Mouse (Mus musculus): Measurements from ENCODE around the gene Senp6. TPM values are rescaled to one million over a fixed set of nuclear protein-coding genes. Genes with fewer than 3 reads are reported as not detected.

Gene Senp6
- polyA plus RNA-seq, 1 experiment from 2014 or later: 50.0 TPM

- WGBS: 88% methylated on average over 2 of the region's 2 CpGs
- no peak overlapping the region for H3K4me2 ChIP-seq
- no peaks in the 10 kb centered on the region for H3K9me3 ChIP-seq
- ATAC-seq (ENCODE audit: borderline replicate concordance, extremely low read depth, low FRiP score, low TSS enrichment): no peak
- no peak overlapping the region for H3K27ac ChIP-seq
- no peak overlapping the region for H3K4me3 ChIP-seq
- no peaks in the 10 kb centered on the region for H3K27me3 ChIP-seq
- H3K9ac ChIP-seq: no peak overlapping the region
- peaks cover 20% of the 10 kb centered on the region for H3K4me1 ChIP-seq
- no peaks in the 10 kb centered on the region for H3K36me3 ChIP-seq
Measured at GRCm38 (mm10) chr9:80178670-80179069, 112.0 kb downstream of the Senp6 start.

GRCm38 (mm10) chr9:80179688-80180087 is 113.0 kb downstream of the Senp6 start:
- H3K4me3 ChIP-seq: no peak overlapping the region
- 65% methylated on average over 4 of the region's 4 CpGs for WGBS
- H3K27me3 ChIP-seq: no peaks in the 10 kb centered on the region
- no peak overlapping the region for H3K4me2 ChIP-seq
- no peaks in the 10 kb centered on the region for H3K36me3 ChIP-seq
- ATAC-seq (ENCODE audit: borderline replicate concordance, extremely low read depth, low FRiP score, low TSS enrichment): no peak
- H3K27ac ChIP-seq: no peak overlapping the region
- peaks cover 20% of the 10 kb centered on the region for H3K4me1 ChIP-seq
- no peak overlapping the region for H3K9ac ChIP-seq
- no peaks in the 10 kb centered on the region for H3K9me3 ChIP-seq

GRCm38 (mm10) chr9:80180771-80181170 is 114.1 kb downstream of the Senp6 start:
- 77% methylated on average over 5 of the region's 5 CpGs for WGBS
- H3K27ac ChIP-seq: no peak overlapping the region
- ATAC-seq (ENCODE audit: borderline replicate concordance, extremely low read depth, low FRiP score, low TSS enrichment): no peak

GRCm38 (mm10) chr9:80181692-80182091 is 115.0 kb downstream of the Senp6 start:
- H3K4me3 ChIP-seq: no peak overlapping the region
- WGBS: 85% methylated on average over 1 of the region's 1 CpGs

More at GRCm38 (mm10) chr9:80180771-80181170, 114.1 kb downstream of the Senp6 start:
- Histone ChIP-seq H3K4me1 (peaks cover 18% of the 10 kb centered on the region), H3K9me3 (no peaks in the 10 kb centered on the region), H3K4me3 (no peak overlapping the region), H3K27me3 (no peaks in the 10 kb centered on the region), H3K4me2 (no peak overlapping the region), H3K36me3 (no peaks in the 10 kb centered on the region), H3K9ac (no peak overlapping the region)

DNA sequence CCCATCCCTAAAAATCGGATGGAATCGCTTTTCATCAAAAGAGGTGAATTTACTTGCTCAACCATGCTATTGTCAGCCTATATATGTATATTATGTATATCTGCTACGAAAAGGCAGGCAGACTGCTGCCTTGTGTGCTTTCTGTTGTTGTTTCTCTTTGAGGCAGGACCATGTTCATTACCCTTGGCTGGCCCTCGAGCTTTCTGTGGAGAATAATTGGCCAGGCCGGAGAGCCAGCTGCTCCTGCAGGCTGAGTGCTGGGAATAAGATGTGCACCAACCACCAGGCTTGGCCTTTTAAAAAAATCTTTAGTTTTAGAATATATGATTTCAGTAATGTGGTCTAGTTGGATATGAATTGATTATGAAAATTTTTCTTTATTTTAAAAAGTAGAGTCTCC is 117.4 kb downstream of the Senp6 start:
- no peak overlapping the region for H3K9ac ChIP-seq
- H3K27me3 ChIP-seq: no peaks in the 10 kb centered on the region
- H3K27ac ChIP-seq: no peak overlapping the region
- no peaks in the 10 kb centered on the region for H3K36me3 ChIP-seq
- ATAC-seq (ENCODE audit: borderline replicate concordance, extremely low read depth, low FRiP score, low TSS enrichment): no peak
- 0 out of 2 replicates have a peak, but pooled peaks cover 6% of the 10 kb centered on the region for H3K4me1 ChIP-seq
- 82% methylated on average over 5 of the region's 5 CpGs for WGBS
- no peak overlapping the region for H3K4me3 ChIP-seq
- no peaks in the 10 kb centered on the region for H3K9me3 ChIP-seq
- H3K4me2 ChIP-seq: no peak overlapping the region

More at GRCm38 (mm10) chr9:80181692-80182091, 115.0 kb downstream of the Senp6 start:
- H3K9ac ChIP-seq: no peak overlapping the region
- no peak for ATAC-seq (ENCODE audit: borderline replicate concordance, extremely low read depth, low FRiP score, low TSS enrichment)
- no peaks in the 10 kb centered on the region for H3K36me3 ChIP-seq
- peaks cover 14% of the 10 kb centered on the region for H3K4me1 ChIP-seq
- H3K4me2 ChIP-seq: no peak overlapping the region
- H3K27ac ChIP-seq: no peak overlapping the region
- H3K27me3 ChIP-seq: no peaks in the 10 kb centered on the region
- no peaks in the 10 kb centered on the region for H3K9me3 ChIP-seq

DNA sequence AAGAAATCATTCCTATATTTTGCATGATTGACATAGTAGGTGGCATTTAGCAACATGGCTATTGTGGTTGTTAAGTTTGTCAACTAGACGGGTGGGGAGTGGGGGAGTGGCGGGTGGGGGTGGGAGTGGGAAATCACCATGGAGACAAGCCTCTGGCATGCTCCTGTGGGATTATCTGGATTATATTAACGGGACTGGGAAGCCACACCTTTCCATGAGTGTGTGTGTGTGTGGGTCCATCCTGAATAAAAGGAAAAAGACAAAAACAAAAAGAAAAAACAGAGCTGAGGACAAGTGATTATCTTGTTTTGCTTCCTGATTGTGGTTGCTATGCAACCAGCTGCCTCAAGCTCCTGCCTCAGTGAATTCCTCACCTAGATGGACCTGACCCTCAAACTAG is 119.0 kb downstream of the Senp6 start:
- Histone ChIP-seq H3K4me3 (no peak overlapping the region), H3K27ac (no peak overlapping the region), H3K9ac (no peak overlapping the region), H3K27me3 (no peaks in the 10 kb centered on the region), H3K4me2 (no peak overlapping the region), H3K36me3 (no peaks in the 10 kb centered on the region), H3K4me1 (no peaks in the 10 kb centered on the region), H3K9me3 (no peaks in the 10 kb centered on the region)
- no peak for ATAC-seq (ENCODE audit: borderline replicate concordance, extremely low read depth, low FRiP score, low TSS enrichment)
- WGBS: 61% methylated on average over 3 of the region's 3 CpGs

- H3K4me1 ChIP-seq: no peaks in the 10 kb centered on the region
- no peaks in the 10 kb centered on the region for H3K36me3 ChIP-seq
- H3K4me3 ChIP-seq: no peak overlapping the region
- H3K9ac ChIP-seq: no peak overlapping the region
- no peaks in the 10 kb centered on the region for H3K9me3 ChIP-seq
- 88% methylated on average over 8 of the region's 8 CpGs for WGBS
- no peaks in the 10 kb centered on the region for H3K27me3 ChIP-seq
- ATAC-seq (ENCODE audit: borderline replicate concordance, extremely low read depth, low FRiP score, low TSS enrichment): no peak
- H3K27ac ChIP-seq: no peak overlapping the region
- no peak overlapping the region for H3K4me2 ChIP-seq
Measured at GRCm38 (mm10) chr9:80186693-80187092, 120.0 kb downstream of the Senp6 start.

- no peak overlapping the region for H3K4me2 ChIP-seq
- no peak overlapping the region for H3K4me3 ChIP-seq
- 56% methylated on average over 5 of the region's 5 CpGs for whole genome bisulfite sequencing
- H3K27me3 ChIP-seq: no peaks in the 10 kb centered on the region
- 0 out of 2 replicates have a peak, but pooled peaks cover 3% of the 10 kb centered on the region for H3K4me1 ChIP-seq
- no peaks in the 10 kb centered on the region for H3K9me3 ChIP-seq
- H3K27ac ChIP-seq: no peak overlapping the region
- ATAC-seq (ENCODE audit: borderline replicate concordance, extremely low read depth, low FRiP score, low TSS enrichment): no peak
- no peak overlapping the region for H3K9ac ChIP-seq
- H3K36me3 ChIP-seq: no peaks in the 10 kb centered on the region
Measured at GRCm38 (mm10) chr9:80188324-80188893, 121.7 kb downstream of the Senp6 start.

GRCm38 (mm10) chr9:80191240-80191639 is 124.5 kb downstream of the Senp6 start:
- Histone ChIP-seq H3K27ac (no peak overlapping the region), H3K4me3 (no peak overlapping the region), H3K27me3 (no peaks in the 10 kb centered on the region), H3K9ac (no peak overlapping the region), H3K4me1 (0 out of 2 replicates have a peak, but pooled peaks cover 5% of the 10 kb centered on the region), H3K36me3 (no peaks in the 10 kb centered on the region), H3K9me3 (no peaks in the 10 kb centered on the region), H3K4me2 (no peak overlapping the region)
- 73% methylated on average over 6 of the region's 6 CpGs for WGBS
- ATAC-seq (ENCODE audit: borderline replicate concordance, extremely low read depth, low FRiP score, low TSS enrichment): no peak

DNA sequence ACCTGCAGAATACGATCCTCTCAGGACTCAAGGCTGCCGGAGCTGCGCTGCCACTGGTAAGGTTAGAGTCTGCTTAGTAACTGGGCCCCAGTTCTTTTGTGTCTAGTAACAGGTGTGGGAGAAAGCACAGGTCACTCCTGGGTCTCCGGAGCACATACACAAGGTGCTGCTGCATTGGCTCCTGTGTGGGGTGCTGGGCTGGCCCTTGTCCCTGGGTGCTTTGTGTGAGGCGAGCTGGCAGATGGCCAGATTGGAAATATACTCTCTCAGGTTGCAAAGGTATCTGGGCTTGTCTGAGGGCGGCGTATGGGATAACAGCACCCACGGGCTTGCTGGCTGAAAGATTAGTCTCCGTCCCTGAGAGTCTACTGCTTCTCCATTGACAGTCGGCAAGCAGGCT is 125.6 kb downstream of the Senp6 start:
- no peak overlapping the region for H3K27ac ChIP-seq

DNA sequence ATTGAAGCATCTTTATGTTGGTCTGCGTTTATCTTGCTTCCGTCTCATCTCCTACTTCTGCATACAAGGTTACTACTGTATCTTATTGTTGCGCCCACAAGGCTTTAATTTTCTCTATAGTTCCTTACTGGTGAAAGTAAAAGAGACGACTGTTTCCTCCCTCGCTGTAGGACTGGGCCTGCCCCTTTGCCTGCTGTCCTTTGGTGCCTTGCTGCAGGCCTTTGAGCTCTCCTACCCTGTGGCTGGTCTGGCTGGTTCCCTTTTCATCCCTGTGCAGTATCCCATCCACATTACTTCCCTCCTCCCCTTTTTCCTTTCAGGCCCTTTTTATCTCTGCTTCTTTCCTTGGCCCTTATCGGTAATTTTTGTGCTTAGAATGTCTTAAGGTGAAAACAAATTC is 127.7 kb downstream of the Senp6 start:
- Histone ChIP-seq H3K9me3 (no peaks in the 10 kb centered on the region), H3K4me2 (no peak overlapping the region), H3K4me3 (no peak overlapping the region), H3K9ac (no peak overlapping the region), H3K36me3 (no peaks in the 10 kb centered on the region), H3K27me3 (no peaks in the 10 kb centered on the region), H3K27ac (no peak overlapping the region), H3K4me1 (0 out of 2 replicates have a peak, but pooled peaks cover 5% of the 10 kb centered on the region)
- 72% methylated on average over 6 of the region's 6 CpGs for WGBS
- ATAC-seq (ENCODE audit: borderline replicate concordance, extremely low read depth, low FRiP score, low TSS enrichment): no peak

More for the DNA sequence above, 125.6 kb downstream of the Senp6 start:
- Histone ChIP-seq H3K4me3 (no peak overlapping the region), H3K9ac (no peak overlapping the region), H3K4me1 (0 out of 2 replicates have a peak, but pooled peaks cover 5% of the 10 kb centered on the region), H3K36me3 (no peaks in the 10 kb centered on the region), H3K27me3 (no peaks in the 10 kb centered on the region), H3K9me3 (no peaks in the 10 kb centered on the region), H3K4me2 (no peak overlapping the region)
- 0 out of 2 replicates have a peak, but pooled peaks have one; percentile 14 for ATAC-seq (ENCODE audit: borderline replicate concordance, extremely low read depth, low FRiP score, low TSS enrichment)
- WGBS: 75% methylated on average over 10 of the region's 10 CpGs

All from lung, embryonic 15.5 days (tissue).